Mouse (Mus musculus) midbrain, embryonic 16.5 days (tissue): ENCODE data around the gene Nav1. TPM values are rescaled to one million over a fixed set of nuclear protein-coding genes. Genes with fewer than 3 reads are reported as not detected.
A peak's percentile ranks its signal among the peaks of the same experiment; 100 is the strongest.

Source experiments
- ATAC-seq: fragments of 200-750 bp; cut with Nextera tagmentation; 2 replicates; pipeline ENCODE4 v1.8.0; 2017; ENCODE audit warnings: moderate TSS enrichment
- H3K27ac ChIP-seq: fragments of 300-500 bp; sonication (generic); 2 replicates; pipeline ENCODE4 v1.5.1; 2014; ENCODE audit warnings: mild to moderate bottlenecking, low read length, mixed read lengths
- H3K27me3 ChIP-seq: fragments of 300-500 bp; sonication (generic); 2 replicates; pipeline ENCODE4 v1.6.1; 2014; ENCODE audit warnings: low read depth, low read length, mixed read lengths; ENCODE audit not compliant: control insufficient read depth, insufficient read depth
- H3K36me3 ChIP-seq: fragments of 300-500 bp; sonication (generic); 2 replicates; pipeline ENCODE4 v1.6.1; 2014; ENCODE audit warnings: mild to moderate bottlenecking, low read length, moderate library complexity, mixed read lengths; ENCODE audit not compliant: control insufficient read depth, insufficient read depth
- H3K4me1 ChIP-seq: fragments of 300-500 bp; sonication (generic); 2 replicates; pipeline ENCODE4 v1.6.1; 2014; ENCODE audit warnings: mild to moderate bottlenecking, low read length, mixed read lengths; ENCODE audit not compliant: control insufficient read depth, insufficient read depth
- H3K4me2 ChIP-seq: fragments of 300-500 bp; sonication (generic); 2 replicates; pipeline ENCODE4 v1.6.1; 2014; ENCODE audit warnings: mild to moderate bottlenecking, low read length, mixed read lengths
- H3K4me3 ChIP-seq: fragments of 300-500 bp; sonication (generic); 2 replicates; pipeline ENCODE4 v1.5.1; 2014; ENCODE audit warnings: low read depth, mild to moderate bottlenecking, low read length, moderate library complexity, mixed read lengths
- H3K9ac ChIP-seq: fragments of 300-500 bp; sonication (generic); 2 replicates; pipeline ENCODE4 v1.6.1; 2014; ENCODE audit warnings: low read depth, low read length, mixed read lengths
- H3K9me3 ChIP-seq: fragments of 300-500 bp; sonication (generic); replicated peaks from 2 replicates; pipeline ENCODE4 v1.6.1; 2014; ENCODE audit warnings: mild to moderate bottlenecking, low read length, mixed read lengths; ENCODE audit not compliant: control insufficient read depth, poor library complexity, severe bottlenecking
- WGBS: fragments of 180-500 bp; shearing (Covaris S2); extraction: QIAGEN DNeasy Blood & Tissue Kit; methylation state at CpG from one replicate; pipeline ENCODE4 v1.1.7; 2014; 5-methylcytosine and 5-hydroxymethylcytosine counted together
- polyA plus RNA-seq: library from polyadenylated mRNA; unstranded; fragments of >200 nt; fragmentation: Nextera tagmentation; extraction: Ambion mirVana; gene quantifications from 2 replicates; pipeline ENCODE4 v1.2.1, GENCODE M21; 2015

Nav1 gene
- polyA plus RNA-seq, 1 experiment from 2014 or later, result 53.9 TPM

DNA sequence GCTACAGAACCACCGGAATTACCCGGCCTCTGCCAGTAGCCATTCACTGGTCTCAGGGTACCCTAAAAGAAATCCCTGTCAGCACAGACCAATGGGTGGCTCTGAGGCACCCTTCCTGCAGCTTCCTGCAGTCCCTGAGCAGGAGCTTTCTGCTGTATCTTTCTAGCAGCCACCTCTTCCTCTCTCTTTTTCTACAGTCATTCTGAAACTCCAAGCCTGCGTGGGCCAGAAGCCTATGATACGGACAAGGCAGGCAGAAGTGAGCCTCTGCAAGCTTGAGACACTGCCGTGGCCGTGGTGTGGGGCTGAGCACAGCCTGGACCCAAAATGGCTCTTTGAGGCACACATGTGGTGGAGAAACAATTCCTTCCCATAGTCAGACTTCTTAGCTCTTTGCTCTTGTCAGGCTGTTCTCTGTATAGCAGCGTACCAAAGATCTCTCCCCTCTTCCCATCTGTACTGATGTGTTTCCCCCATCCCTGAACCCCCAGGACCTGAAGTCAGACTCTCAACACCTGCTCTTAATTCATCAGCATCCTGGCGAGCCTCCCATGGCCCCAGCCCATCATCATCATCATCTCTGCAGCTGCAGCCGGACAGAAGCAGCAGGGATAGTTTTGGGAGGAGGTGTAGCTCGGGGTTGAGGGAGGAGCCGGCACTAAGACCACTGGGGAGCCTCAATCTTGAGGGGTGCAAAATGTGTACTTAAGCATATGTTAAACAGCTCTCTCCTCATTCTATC is 28.4 kb upstream of the Nav1 start:
- Histone ChIP-seq H3K4me1 (peaks cover 12% of the 10 kb centered on the region), H3K27ac (no peak overlapping the region)
- WGBS, result 70% methylated on average over 11 of the region's 11 CpGs

GRCm38 (mm10) chr1:135634791-135635190 is 27.7 kb upstream of the Nav1 start:
- Histone ChIP-seq H3K4me2 (no peak overlapping the region), H3K4me3 (no peak overlapping the region), H3K9me3 (no peaks in the 10 kb centered on the region), H3K27ac (no peak overlapping the region), H3K4me1 (peaks cover 12% of the 10 kb centered on the region), H3K27me3 (no peaks in the 10 kb centered on the region), H3K9ac (no peak overlapping the region), H3K36me3 (no peaks in the 10 kb centered on the region)
- WGBS, result 32% methylated on average over 6 of the region's 6 CpGs
- ATAC-seq, result no peak

More for the DNA sequence above, 28.4 kb upstream of the Nav1 start:
- no peak for ATAC-seq
- Histone ChIP-seq H3K9me3 (no peaks in the 10 kb centered on the region), H3K4me3 (no peak overlapping the region), H3K36me3 (no peaks in the 10 kb centered on the region), H3K27me3 (no peaks in the 10 kb centered on the region), H3K4me2 (no peak overlapping the region), H3K9ac (no peak overlapping the region; the same call in 1 of the 2 replicates)

- Histone ChIP-seq H3K9me3 (no peaks in the 10 kb centered on the region), H3K4me1 (peaks cover 12% of the 10 kb centered on the region), H3K4me3 (no peak overlapping the region), H3K9ac (no peak overlapping the region), H3K4me2 (no peak overlapping the region), H3K27ac (no peak overlapping the region), H3K27me3 (no peaks in the 10 kb centered on the region), H3K36me3 (no peaks in the 10 kb centered on the region)
- 81% methylated on average over 2 of the region's 2 CpGs for WGBS
- no peak for ATAC-seq
Measured at GRCm38 (mm10) chr1:135633884-135634283, 26.8 kb upstream of the Nav1 start.

GRCm38 (mm10) chr1:135633478-135633877 is 26.4 kb upstream of the Nav1 start:
- Histone ChIP-seq H3K27ac (no peak overlapping the region), H3K4me1 (peaks cover 12% of the 10 kb centered on the region), H3K4me2 (no peak overlapping the region), H3K27me3 (no peaks in the 10 kb centered on the region), H3K9ac (no peak overlapping the region), H3K9me3 (no peaks in the 10 kb centered on the region), H3K4me3 (no peak overlapping the region), H3K36me3 (no peaks in the 10 kb centered on the region)
- 82% methylated on average over 4 of the region's 4 CpGs for WGBS
- ATAC-seq, result no peak

- Histone ChIP-seq H3K27ac (no peak overlapping the region), H3K9ac (no peak overlapping the region), H3K4me2 (no peak overlapping the region), H3K9me3 (no peaks in the 10 kb centered on the region), H3K36me3 (no peaks in the 10 kb centered on the region), H3K4me3 (no peak overlapping the region), H3K4me1 (peaks cover 5% of the 10 kb centered on the region), H3K27me3 (no peaks in the 10 kb centered on the region)
- no peak for ATAC-seq
- WGBS, result 54% methylated on average over 1 of the region's 1 CpGs
Measured at GRCm38 (mm10) chr1:135632199-135632598, 25.1 kb upstream of the Nav1 start.

DNA sequence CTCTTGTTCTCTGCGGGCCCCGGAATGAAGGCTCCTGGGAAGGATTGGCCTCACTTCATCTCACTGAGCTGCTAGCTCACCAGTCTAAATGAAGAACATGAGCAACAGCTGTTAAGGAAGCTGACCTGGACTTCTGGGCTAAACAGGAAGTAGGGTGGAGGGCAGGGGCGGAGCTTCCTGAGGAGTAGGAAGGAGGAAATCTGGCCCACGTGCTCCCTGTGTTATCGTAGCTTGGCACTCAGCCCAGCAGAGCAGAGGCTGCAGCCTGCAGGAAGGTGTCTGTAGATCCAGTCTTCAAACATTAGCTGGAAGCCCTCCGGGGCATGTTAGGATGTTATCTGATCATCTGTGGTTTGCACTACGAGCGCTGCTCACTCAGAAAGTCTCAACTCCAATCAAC is 24.4 kb upstream of the Nav1 start:
- Histone ChIP-seq H3K9ac (no peak overlapping the region), H3K36me3 (no peaks in the 10 kb centered on the region), H3K4me3 (no peak overlapping the region), H3K4me1 (peaks cover 5% of the 10 kb centered on the region; the same call in 1 of the 2 replicates), H3K4me2 (no peak overlapping the region), H3K9me3 (no peaks in the 10 kb centered on the region), H3K27ac (0 out of 2 replicates have a peak overlapping the region, but pooled peaks have one; percentile 13), H3K27me3 (no peaks in the 10 kb centered on the region)
- ATAC-seq, result no peak
- WGBS, result 75% methylated on average over 8 of the region's 8 CpGs

DNA sequence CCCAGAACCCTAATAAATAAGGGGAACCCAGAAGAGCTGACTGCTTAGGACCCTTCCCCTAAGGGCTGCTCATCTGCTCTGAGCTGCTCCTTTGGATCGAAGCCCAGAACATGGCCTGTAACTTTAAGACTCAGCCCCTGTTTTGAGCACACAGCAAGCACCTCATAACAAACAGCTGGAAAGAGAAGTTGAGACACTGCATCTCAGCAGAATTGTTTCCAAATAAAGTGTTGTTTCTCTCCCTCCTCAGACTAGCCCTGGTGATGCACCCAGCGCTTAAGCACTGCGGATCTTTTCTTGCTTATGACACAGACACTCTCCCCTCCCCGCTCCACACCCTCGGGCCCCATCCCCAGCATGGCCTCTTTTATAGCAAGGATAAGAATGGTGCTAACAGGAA is 22.8 kb upstream of the Nav1 start:
- no peak overlapping the region for H3K27ac ChIP-seq
- peaks cover 7% of the 10 kb centered on the region; the same call in 1 of the 2 replicates for H3K4me1 ChIP-seq
- H3K27me3 ChIP-seq, result no peaks in the 10 kb centered on the region
- H3K36me3 ChIP-seq, result no peaks in the 10 kb centered on the region
- H3K9me3 ChIP-seq, result no peaks in the 10 kb centered on the region
- 90% methylated on average over 5 of the region's 5 CpGs for WGBS
- H3K9ac ChIP-seq, result no peak overlapping the region
- H3K4me3 ChIP-seq, result no peak overlapping the region
- no peak overlapping the region for H3K4me2 ChIP-seq
- no peak for ATAC-seq

GRCm38 (mm10) chr1:135626218-135626617 is 19.1 kb upstream of the Nav1 start:
- no peak overlapping the region for H3K4me2 ChIP-seq
- no peaks in the 10 kb centered on the region for H3K36me3 ChIP-seq
- no peak overlapping the region for H3K27ac ChIP-seq
- no peak overlapping the region for H3K9ac ChIP-seq
- WGBS, result 86% methylated on average over 6 of the region's 6 CpGs
- 0 out of 2 replicates have a peak, but pooled peaks cover 6% of the 10 kb centered on the region for H3K4me1 ChIP-seq
- no peaks in the 10 kb centered on the region for H3K27me3 ChIP-seq
- no peaks in the 10 kb centered on the region for H3K9me3 ChIP-seq
- no peak overlapping the region for H3K4me3 ChIP-seq
- no peak for ATAC-seq

GRCm38 (mm10) chr1:135625741-135626140 is 18.6 kb upstream of the Nav1 start:
- H3K4me1 ChIP-seq, result 0 out of 2 replicates have a peak, but pooled peaks cover 6% of the 10 kb centered on the region
- 69% methylated on average over 3 of the region's 3 CpGs for WGBS
- H3K27me3 ChIP-seq, result no peaks in the 10 kb centered on the region
- H3K4me2 ChIP-seq, result no peak overlapping the region
- H3K9ac ChIP-seq, result no peak overlapping the region
- H3K9me3 ChIP-seq, result no peaks in the 10 kb centered on the region
- H3K4me3 ChIP-seq, result no peak overlapping the region
- H3K27ac ChIP-seq, result no peak overlapping the region
- no peaks in the 10 kb centered on the region for H3K36me3 ChIP-seq
- ATAC-seq, result no peak
